Mouse (Mus musculus) layer of hippocampus, postnatal 25 days (tissue): ENCODE data around the gene Pnkp. TPM values are rescaled to one million over a fixed set of nuclear protein-coding genes. Genes with fewer than 3 reads are reported as not detected.
A peak's percentile ranks its signal among the peaks of the same experiment; 100 is the strongest.

ENCODE experiments used
- DNase-seq, 2 experiments: peaks; one replicate each; pipeline ENCODE4 v3.0.0; 2022; ENCODE audit warnings: mixed read lengths in 2 of 2, low spot score in 1 of 2; ENCODE audit errors: extremely low spot score in 1 of 2
- total RNA-seq, 2 experiments: library from RNA; stranded (reverse); gene quantifications; 2 replicates each; pipeline ENCODE4 v1.2.3; 2021

Pnkp gene
- total RNA-seq, result 10 to 100 TPM; 31.1 to 34.0 TPM

DNA sequence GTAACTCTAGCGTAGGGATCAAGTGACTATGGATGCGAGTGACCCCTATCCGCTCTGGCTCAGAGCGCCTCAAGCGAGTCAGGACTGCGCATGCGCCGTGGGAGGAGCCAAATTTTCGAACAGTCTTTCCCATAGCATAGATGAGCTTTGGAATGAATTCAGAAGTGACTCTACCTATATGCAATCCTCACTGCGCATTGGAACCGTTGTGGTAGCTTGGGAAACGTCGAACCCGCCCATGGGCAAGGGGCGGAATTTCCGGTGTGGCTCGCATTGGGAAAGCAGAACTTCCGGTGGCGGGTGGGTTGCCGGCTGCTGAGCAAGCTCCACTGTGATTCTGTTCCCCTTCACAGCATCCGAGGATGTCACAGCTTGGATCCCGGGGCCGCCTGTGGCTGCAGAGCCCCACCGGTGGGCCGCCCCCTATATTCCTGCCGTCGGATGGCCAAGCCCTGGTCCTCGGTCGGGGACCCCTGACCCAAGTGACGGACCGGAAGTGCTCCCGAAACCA lies at the start of gene Pnkp:
TSS of gene Pnkp (plus strand) at position 98 of the 511 bp plus-strand sequence.
- DNase-seq, result peak; percentile 77 to 87

DNA sequence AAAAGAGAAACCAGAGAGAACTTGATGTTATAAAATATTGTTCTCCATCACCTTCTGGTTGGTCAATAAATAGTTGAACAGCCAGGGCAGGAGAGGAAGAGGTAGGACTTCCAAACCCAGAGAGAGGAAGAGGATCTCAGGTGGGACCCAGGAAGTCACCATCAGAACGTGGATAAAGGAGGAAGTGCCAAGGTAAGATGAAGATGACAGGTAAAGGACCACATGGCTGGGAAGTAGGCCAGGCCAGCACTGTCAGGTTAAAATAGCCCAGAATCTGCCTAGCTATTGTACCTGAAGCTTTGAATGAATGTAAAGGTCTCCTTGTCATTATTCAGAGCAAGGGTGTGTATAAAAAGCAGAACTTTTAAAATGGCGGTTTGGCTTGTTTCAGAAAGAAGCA lies 48.0 kb upstream of the Pnkp start:
- no peak for DNase-seq

DNA sequence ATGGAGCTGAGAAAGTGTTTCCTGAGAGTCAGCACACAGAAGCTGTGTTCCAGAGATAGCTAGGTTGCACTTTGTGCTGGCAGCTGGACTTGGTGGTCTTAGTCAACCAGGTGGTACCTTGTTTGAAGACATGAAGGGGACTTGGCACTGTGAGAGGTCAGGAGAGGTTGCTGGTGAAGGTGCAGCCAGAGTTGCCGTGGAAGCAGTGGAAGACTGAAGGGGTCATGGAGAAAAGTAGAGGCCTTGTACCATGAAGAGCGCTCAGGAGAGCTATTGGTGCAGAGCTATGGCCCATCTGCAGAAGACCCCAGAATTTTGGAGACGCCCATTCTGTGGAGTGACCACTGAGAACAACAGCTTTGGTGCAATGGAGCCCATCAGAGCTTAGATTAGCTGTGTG lies 47.5 kb upstream of the Pnkp start:
- DNase-seq, result no peak

DNA sequence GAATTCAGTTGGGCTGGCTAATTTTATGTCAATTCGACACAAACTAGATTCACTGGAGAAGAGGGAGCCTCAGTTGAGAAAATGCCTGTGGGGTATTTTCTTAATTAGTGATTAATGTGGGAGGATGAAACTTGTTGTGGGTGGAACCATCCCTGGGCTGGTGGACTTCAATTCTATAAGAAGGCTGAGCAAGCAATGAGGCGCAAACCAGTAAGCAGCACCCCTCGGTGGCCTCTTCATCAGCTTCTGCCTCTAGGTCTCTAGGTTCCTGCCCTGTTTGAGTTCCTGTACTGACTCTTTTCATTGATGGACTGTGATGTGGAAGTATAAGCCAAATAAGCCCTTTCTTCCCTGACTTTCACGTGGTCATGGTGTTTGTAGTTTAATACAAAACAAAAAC lies 46.6 kb upstream of the Pnkp start:
- no peak for DNase-seq

DNA sequence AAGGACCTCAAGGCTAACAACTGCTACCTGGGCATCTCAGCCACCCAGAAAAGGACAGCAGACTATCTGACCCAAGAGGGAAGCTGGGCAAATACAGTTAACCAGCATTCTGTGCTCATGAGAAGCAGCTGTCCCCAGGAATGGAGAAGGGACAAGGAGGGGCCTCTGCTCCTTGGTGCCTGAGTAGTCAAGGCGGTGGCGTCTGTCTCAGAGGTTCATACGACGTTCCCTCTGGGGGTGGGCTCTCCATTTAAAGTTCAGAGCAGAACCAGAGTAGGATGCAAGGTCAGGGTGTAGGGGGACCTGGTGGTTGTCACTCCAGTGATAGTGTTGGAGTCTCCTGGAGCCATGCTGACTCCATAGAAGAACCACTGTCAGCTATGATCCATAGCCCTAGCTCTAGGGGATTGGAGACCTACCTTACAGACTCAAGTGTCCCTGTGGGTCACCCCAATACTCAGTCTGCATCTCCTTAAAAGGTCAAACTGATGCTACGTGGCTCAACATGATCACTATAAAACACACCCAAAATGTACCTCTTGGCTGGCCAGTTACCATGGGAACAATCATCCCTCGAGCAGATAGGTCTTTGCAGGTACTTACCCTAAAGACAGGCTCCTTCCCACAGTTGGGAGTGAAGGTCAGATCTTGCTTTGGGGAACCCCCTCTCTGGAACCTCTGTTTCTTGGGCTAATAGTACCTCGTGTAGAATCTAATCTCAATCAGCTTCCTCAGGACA lies 46.0 kb upstream of the Pnkp start:
- no peak for DNase-seq

DNA sequence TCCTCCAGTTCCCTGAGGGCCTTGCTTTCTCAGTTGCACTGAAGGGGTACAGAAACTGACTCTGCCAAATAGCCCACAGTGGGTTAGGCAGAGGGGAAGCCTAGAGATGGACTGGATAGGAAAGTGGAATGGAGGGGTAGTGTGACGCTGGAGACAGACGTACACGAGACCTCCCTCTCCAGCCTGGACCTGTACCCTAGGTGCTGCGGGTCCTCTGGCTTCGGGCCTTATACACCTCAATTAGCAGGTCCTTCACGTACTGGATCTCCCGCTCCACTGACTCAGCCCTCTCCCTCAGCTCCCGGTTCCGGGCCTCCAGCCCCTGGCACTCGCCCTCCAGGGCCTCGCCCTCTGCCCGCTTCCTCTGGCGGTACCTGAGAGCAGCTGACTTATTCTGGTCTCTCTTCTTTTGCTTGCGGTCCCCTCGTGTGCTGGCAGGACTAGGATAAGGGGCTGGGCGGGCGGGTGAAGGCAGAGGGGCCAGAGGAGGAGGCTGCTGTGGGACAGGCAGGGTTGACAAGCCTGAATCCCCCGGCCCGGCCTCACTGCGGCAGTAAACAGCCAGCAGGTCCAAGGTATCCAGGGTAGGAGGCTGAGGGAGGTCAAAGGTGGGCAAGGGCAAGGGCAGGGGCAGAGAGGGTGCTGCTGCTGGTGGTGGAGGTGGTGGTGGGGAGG lies 44.2 kb upstream of the Pnkp start:
- no peak for DNase-seq

DNA sequence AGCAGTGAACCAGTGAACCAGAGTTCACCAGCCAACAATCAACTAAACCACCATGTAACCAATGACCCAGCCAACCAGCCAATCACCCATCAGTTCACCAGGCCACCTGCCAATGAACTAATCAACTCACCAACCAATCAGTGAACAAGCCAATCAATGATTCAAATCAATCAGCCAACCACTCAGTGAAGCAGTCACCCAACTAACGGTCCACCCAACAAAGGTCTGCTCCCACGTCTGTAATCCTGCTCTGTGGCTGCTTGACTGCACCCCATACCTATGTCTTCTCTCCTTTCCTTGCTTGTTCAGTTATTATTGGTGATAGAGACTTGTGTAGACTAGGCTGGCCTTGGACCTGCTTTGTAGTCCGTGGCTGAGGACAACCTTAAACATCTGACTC lies 43.0 kb upstream of the Pnkp start:
- no peak for DNase-seq

DNA sequence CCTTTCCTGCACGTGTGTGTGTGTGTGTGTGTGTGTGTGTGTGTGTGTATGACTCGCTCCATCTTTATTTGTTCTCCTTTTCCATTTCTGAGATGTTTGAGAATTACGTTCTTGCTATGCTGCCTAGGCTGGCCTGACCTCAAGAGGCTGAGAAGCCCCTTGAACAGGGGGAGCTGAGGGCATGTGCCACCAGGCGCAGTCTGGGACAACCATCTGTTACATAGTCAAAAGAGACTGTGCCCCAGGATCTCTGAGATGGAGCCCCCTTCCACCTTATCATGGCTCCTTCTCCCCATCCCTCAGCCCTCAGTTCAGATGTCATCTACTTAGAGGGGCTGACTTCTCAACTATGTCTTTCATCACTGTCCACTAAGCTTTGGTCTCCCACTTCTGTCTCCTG lies 42.5 kb upstream of the Pnkp start:
- DNase-seq, result no peak

DNA sequence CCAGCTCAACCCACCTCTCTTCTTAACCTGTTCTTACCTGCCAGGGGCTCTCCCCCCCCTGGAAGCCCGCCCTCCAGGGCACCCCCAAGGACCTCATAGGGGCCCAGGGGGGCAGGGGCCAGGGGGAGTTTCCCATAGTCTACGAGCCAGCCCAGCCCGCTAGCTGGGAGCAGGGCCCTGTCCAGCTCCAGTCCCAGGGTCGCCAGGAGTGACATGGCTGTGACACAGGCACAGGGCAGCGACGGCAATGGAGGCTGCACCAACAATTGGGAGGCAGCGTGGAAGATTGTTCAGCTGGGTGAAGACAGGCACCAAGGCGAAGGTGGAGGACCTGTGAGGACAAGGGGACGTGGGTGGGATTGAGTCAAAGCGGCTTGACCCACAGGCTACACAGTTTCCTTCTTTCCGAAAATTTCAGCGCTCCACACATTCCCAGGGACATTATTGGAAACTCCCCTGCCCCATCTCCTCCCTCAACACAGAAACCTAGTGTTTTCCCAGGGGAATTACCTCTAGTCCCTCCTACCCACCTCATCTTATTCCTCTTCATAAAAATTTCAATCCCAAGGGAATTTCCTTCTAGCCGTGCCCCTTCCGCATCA lies 41.9 kb upstream of the Pnkp start:
- DNase-seq, result no peak

DNA sequence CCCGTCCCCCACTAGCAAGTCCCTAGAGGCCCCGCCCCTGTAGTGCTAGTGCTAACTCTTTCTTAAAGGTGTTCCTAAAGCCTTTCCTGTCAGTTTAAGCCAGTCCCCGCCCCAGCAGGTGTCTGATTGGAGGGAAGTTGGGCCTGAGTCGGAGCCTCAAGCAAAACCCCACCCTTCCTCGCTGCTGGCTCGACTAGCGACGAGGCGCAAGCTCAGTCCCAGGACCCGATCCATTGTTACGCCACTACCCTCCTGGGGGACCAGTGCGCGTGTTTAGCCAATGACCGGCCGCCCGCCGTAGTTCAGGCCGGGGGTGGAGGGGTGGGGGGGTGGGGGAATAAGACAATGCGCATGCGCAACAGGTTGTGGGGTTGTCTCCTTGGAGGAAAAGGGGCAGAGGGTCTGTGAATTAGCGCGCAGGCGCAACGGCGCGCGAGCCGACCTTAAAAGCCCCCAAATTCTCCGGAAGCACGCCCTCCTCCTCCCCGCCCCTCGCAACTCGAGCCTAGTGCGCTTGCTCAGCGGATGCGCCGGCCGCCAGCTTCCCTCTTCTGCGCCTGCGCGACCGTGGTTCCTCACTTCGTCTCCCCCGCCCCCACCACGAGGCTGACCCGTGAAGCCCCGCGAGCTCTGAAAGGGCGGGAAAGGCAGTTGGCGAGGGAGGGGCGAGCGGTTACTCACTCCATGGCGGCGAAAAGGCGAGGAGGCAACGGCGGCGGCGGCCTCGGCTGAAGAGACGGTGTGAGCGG lies 41.0 kb upstream of the Pnkp start, which contains the start of the genes Nup62 and Il4i1:
TSS of gene Nup62 (plus strand) at position 368 of the 749 bp plus-strand sequence.
TSS of gene Il4i1 (plus strand) at position 667 of the 749 bp plus-strand sequence.
- DNase-seq, result peak; percentile 96 to 98

DNA sequence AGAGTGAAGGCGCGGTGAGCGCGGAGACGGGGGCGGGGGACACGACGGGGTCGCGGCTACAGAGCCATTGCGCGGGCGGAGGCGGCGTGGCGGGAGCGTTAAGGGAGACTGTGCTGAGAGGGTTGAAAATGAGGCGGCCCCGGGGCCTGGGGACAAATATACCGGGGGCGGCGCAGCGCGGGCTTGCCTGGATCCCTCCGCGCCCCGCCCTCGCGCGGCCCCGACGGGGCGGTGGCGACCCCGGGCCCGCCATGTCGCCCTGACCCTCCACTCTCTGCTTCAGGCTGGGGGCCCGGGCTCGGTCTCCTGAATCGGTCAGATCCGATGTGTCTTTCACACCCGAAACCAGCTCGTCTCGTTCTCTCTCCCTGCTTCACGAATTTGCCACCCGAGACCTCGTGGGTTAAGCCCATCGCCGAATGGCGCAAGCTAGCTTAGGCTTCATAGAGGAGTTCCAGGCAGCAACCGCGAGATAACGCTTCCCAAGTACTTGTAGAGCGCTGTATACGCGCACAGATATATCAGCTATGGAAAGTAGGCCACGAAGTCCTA lies 40.4 kb upstream of the Pnkp start, which contains the start of gene Atf5:
TSS of gene Atf5 (minus strand) at position 189 of the 552 bp plus-strand sequence.
- peak in 1 of 2 experiments; percentile 42 for DNase-seq

DNA sequence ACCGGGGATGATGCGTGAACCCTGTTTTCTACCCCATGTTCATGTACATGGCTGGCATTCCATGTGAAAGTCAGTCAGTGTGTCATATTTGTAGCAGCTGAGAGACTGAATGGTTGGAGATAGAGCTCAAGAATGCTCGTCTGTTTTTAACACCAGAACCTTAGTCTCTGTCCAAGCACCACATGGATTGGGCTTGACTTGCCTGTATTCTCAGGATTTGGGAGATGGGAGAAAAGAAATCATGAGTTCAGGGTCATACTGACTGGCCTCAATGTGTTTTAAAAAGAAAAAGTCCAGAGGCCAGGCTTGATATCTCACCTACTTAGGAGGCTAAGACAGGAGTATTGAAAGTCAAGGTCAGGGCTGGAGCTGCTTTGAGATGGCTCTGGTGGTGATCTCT lies 39.5 kb upstream of the Pnkp start:
- no peak for DNase-seq

DNA sequence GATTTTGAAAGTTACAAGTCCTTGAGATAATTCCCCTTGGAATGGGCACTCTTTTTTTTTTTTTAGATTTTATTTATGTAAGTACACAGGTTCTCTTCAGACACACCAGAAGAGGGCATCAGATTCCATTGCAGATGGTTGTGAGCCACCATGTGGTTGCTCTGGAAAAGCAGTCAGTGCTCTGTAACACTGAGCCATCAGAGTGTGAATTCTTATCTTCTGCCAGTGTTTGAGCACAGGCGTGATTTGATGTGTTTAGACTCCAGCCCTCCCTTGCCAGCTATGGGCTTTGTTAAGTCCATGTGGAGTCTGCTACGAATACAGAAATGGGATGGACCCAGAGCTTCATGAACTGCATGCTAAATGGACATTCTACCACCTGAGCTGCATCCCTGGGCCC lies 38.8 kb upstream of the Pnkp start:
- DNase-seq, result no peak

DNA sequence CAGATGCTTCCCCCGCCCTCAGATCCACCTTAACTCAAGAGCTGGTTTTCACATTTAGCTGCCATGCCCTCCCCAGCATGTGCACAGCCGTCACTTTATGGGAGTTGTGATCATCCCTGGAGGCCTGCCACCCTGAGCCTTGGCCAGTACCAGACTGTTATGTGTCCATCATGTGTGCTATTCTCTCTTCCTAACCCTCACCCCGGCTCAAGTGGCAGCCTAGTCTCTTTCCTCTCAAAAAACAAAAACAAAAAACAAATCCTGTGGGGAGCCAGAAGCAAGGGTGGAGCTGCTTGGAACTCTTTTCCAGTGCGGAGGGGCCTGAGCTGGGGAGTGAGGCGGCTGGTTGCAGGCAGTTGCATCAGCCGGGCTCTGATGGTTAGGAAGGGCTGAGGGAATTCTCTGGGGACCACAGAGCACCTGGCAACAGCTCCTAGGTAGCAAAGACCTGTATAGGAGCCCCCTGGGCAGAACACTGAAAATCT lies 38.1 kb upstream of the Pnkp start:
- DNase-seq, result peak in 1 of 2 experiments; percentile 53

DNA sequence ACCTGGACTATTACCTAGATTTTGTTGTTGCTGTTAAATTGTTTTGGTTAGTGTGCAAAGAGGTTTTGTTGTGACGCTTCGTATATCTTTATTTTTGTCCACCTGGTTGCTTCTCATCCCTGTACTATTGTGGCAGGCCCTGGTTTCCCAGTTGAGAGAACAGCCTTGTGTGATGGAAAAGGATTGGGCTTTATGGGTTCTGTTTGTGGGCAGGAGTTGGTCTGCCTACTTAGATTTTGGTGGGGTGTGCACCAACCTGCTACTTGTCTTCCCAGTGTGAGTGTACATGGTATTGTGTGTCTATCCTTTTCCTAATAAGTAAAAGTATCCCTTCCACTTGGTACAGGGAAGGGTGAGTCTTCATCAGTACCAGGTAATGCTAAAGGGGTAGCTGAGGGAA lies 37.5 kb upstream of the Pnkp start:
- DNase-seq, result no peak

DNA sequence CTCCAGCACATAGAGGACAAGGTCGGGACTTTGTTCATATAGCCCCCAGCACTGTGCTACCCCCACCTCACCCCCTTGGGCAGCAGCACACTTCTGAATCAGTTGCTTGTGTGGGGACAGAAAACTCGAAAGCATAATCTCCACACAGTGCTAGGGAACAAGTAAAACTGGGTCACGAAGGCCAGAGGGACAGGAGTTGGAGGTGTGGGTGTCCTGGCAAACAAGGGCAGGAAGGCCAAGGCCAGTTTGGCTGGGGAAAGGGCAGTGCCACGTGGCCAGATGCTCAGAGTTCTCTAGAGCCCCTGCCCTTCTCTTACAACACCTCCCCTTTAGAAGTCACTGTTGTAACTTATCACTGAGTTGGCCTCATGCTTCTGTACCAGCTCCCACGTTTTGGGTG lies 37.1 kb upstream of the Pnkp start:
- no peak for DNase-seq

DNA sequence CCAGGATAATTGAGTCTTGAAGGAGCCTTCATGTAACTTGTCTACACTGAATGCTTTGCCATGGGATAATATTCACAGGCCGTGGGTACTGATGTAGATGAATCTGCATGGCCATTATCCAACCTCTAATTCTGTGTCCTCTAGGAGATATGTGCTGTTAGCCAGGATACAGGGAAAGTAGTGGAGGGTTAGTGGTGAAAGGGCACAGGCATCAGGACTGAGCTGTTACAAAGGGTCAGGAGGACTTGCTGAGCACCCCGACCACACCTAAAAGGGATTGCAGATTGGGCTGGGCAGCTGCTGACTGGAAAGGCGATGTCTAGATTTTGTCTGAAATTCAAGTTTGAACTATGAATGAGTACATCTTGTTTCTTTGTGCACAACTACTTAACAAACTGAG lies 36.4 kb upstream of the Pnkp start:
- DNase-seq, result no peak

DNA sequence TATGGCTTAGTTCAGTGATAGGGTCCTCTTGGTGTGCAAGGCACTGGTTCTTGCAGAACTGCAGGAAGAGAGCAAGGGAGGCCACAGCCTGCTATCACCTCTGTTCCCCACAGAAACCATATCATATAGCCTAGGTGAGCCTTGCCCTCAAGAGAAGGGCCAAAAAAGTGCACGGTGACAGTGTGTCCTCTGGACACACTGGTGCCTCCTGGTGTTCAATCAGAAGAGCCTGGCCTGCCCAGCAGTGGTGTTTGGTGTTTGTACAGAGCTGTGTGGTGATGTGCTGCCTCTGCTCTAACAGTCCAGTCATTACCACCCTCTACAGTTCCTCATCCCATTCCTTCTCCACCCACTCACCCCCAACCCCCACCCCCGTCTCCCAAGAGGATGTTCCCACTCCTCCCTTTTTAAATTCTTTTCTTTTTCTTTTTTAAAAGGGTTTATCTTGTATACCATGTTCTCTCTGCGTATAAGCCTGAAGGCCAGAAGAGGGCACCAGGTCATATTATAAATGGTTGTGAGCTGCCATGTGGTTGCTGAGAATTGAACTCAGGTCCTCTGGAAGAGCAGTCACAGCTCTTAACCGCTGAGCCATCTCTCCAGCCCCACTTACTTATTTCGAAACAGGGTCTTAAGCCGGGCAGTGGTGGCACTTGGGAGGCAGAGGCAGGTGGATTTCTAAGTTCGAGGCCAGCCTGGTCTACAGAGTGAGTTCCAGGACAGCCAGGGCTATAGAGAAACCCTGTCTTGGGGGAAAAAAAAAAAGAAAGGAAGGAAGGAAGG lies 35.1 kb upstream of the Pnkp start:
- peak in 1 of 2 experiments; percentile 1 for DNase-seq

DNA sequence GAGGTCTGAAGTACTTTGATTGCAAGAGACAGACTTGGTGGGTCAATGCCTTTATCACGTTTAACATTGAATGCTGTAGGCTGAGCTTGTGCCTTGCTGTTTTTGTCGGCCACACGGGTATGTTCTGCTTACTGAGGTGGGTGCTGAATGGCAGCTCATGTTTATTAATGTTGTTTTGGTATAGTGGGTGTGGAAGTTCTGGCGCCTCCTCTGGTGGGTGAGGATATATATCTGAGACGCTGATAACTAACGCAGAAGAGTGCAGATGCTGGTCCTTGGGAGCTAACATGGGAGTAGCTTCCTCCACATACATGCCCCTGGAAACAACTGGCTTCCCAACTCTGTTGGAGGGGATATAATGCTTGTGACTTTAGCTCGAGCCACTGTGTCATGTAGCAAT lies 33.5 kb upstream of the Pnkp start:
- DNase-seq, result no peak
